Mouse (Mus musculus): ENCODE measurements around the gene Mst1r. TPM values are rescaled to one million over a fixed set of nuclear protein-coding genes. Genes with fewer than 3 reads are reported as not detected.
A peak's percentile ranks its signal among the peaks of the same experiment; 100 is the strongest.

Mst1r gene
- polyA plus RNA-seq, 1 experiment from 2014 or later: 1.5 TPM

- Histone ChIP-seq H3K9me3 (ENCODE audit: control insufficient read depth, low read length) (no peaks in the 10 kb centered on the region), H3K27me3 (ENCODE audit: control insufficient read depth, insufficient read depth, low read length) (no peaks in the 10 kb centered on the region), H3K9ac (ENCODE audit: low read length) (no peak overlapping the region), H3K4me1 (ENCODE audit: control insufficient read depth in 2 of 2, insufficient read depth in 2 of 2, low read length in 2 of 2) (peaks cover 25 to 46% of the 10 kb centered on the region in 2 experiments), H3K27ac (replicated peaks in 1 of 2; ENCODE audit: control insufficient read depth in 1 of 2, insufficient read depth in 1 of 2, low read depth in 2 of 2, low read length in 2 of 2) (peak overlapping the region in 1 of 2 experiments; percentile 19; a peak in 1 of 4 replicates), H3K4me2 (ENCODE audit: low read length) (peak overlapping the region; percentile 29; the same call in 1 of the 2 replicates), H3K36me3 (ENCODE audit: control insufficient read depth, insufficient read depth, low read length) (no peaks in the 10 kb centered on the region), H3K4me3 (ENCODE audit: control insufficient read depth in 1 of 2, insufficient read depth in 1 of 2, low read depth in 1 of 2, low read length in 2 of 2) (no peak overlapping the region)
- 18% methylated on average over 9 of the region's 9 CpGs for WGBS
- ATAC-seq (ENCODE audit: insufficient number of reproducible peaks, insufficient read depth, low FRiP score, low read depth): no peak
Measured at GRCm38 (mm10) chr9:107926920-107927420, 20.3 kb downstream of the Mst1r start.

- Histone ChIP-seq H3K27ac (replicated peaks in 1 of 2; ENCODE audit: control insufficient read depth in 1 of 2, insufficient read depth in 1 of 2, low read depth in 2 of 2, low read length in 2 of 2) (no peak overlapping the region), H3K4me1 (ENCODE audit: control insufficient read depth in 2 of 2, insufficient read depth in 2 of 2, low read length in 2 of 2) (peaks cover 25 to 46% of the 10 kb centered on the region in 2 experiments)
Measured at GRCm38 (mm10) chr9:107927749-107928148, 21.1 kb downstream of the Mst1r start.

GRCm38 (mm10) chr9:107928169-107928568 lies 21.5 kb downstream of the Mst1r start, which contains the start of gene Actl11:
Gene Actl11, plus strand, starts transcription at chr9:107928469.
- ATAC-seq (ENCODE audit: insufficient number of reproducible peaks, insufficient read depth, low FRiP score, low read depth): no peak
- 73% methylated on average over 3 of the region's 3 CpGs for WGBS
- no peaks in the 10 kb centered on the region for H3K36me3 ChIP-seq (ENCODE audit: control insufficient read depth, insufficient read depth, low read length)
- H3K4me2 ChIP-seq (ENCODE audit: low read length): peak within 1 kb of the TSS; percentile 29; the same call in 1 of the 2 replicates
- H3K4me1 ChIP-seq (ENCODE audit: control insufficient read depth in 2 of 2, insufficient read depth in 2 of 2, low read length in 2 of 2): peaks cover 25 to 46% of the 10 kb centered on the region in 2 experiments
- H3K27me3 ChIP-seq (ENCODE audit: control insufficient read depth, insufficient read depth, low read length): no peaks in the 10 kb centered on the region
- no peak within 1 kb of the TSS for H3K27ac ChIP-seq (replicated peaks in 1 of 2; ENCODE audit: control insufficient read depth in 1 of 2, insufficient read depth in 1 of 2, low read depth in 2 of 2, low read length in 2 of 2)
- no peaks in the 10 kb centered on the region for H3K9me3 ChIP-seq (ENCODE audit: control insufficient read depth, low read length)
- H3K9ac ChIP-seq (ENCODE audit: low read length): no peak within 1 kb of the TSS
- no peak within 1 kb of the TSS for H3K4me3 ChIP-seq (ENCODE audit: control insufficient read depth in 1 of 2, insufficient read depth in 1 of 2, low read depth in 1 of 2, low read length in 2 of 2)

More at GRCm38 (mm10) chr9:107927749-107928148, 21.1 kb downstream of the Mst1r start:
- Histone ChIP-seq H3K9ac (ENCODE audit: low read length) (no peak overlapping the region), H3K9me3 (ENCODE audit: control insufficient read depth, low read length) (no peaks in the 10 kb centered on the region), H3K4me3 (ENCODE audit: control insufficient read depth in 1 of 2, insufficient read depth in 1 of 2, low read depth in 1 of 2, low read length in 2 of 2) (no peak overlapping the region), H3K4me2 (ENCODE audit: low read length) (no peak overlapping the region), H3K27me3 (ENCODE audit: control insufficient read depth, insufficient read depth, low read length) (no peaks in the 10 kb centered on the region), H3K36me3 (ENCODE audit: control insufficient read depth, insufficient read depth, low read length) (no peaks in the 10 kb centered on the region)
- 60% methylated on average over 5 of the region's 5 CpGs for WGBS
- ATAC-seq (ENCODE audit: insufficient number of reproducible peaks, insufficient read depth, low FRiP score, low read depth): no peak

- Histone ChIP-seq H3K36me3 (ENCODE audit: control insufficient read depth, insufficient read depth, low read length) (no peaks in the 10 kb centered on the region), H3K4me2 (ENCODE audit: low read length) (no peak overlapping the region), H3K27me3 (ENCODE audit: control insufficient read depth, insufficient read depth, low read length) (peaks cover 34% of the 10 kb centered on the region), H3K4me1 (ENCODE audit: control insufficient read depth in 2 of 2, insufficient read depth in 2 of 2, low read length in 2 of 2) (peaks cover 12 to 31% of the 10 kb centered on the region in 2 experiments; a peak in 3 of 4 replicates), H3K27ac (replicated peaks in 1 of 2; ENCODE audit: control insufficient read depth in 1 of 2, insufficient read depth in 1 of 2, low read depth in 2 of 2, low read length in 2 of 2) (no peak overlapping the region), H3K4me3 (ENCODE audit: control insufficient read depth in 1 of 2, insufficient read depth in 1 of 2, low read depth in 1 of 2, low read length in 2 of 2) (no peak overlapping the region), H3K9me3 (ENCODE audit: control insufficient read depth, low read length) (no peaks in the 10 kb centered on the region), H3K9ac (ENCODE audit: low read length) (no peak overlapping the region)
- ATAC-seq (ENCODE audit: insufficient number of reproducible peaks, insufficient read depth, low FRiP score, low read depth): no peak
- WGBS: 73% methylated on average over 4 of the region's 4 CpGs
Measured at GRCm38 (mm10) chr9:107932221-107932620, 25.5 kb downstream of the Mst1r start.

- peaks cover 47% of the 10 kb centered on the region for H3K27me3 ChIP-seq (ENCODE audit: control insufficient read depth, insufficient read depth, low read length)
- H3K9ac ChIP-seq (ENCODE audit: low read length): no peak overlapping the region
- H3K4me3 ChIP-seq (ENCODE audit: control insufficient read depth in 1 of 2, insufficient read depth in 1 of 2, low read depth in 1 of 2, low read length in 2 of 2): no peak overlapping the region
- no peak for ATAC-seq (ENCODE audit: insufficient number of reproducible peaks, insufficient read depth, low FRiP score, low read depth)
- H3K9me3 ChIP-seq (ENCODE audit: control insufficient read depth, low read length): no peaks in the 10 kb centered on the region
- 81% methylated on average over 11 of the region's 11 CpGs for WGBS
- H3K4me2 ChIP-seq (ENCODE audit: low read length): no peak overlapping the region
- no peak overlapping the region for H3K27ac ChIP-seq (replicated peaks in 1 of 2; ENCODE audit: control insufficient read depth in 1 of 2, insufficient read depth in 1 of 2, low read depth in 2 of 2, low read length in 2 of 2)
- H3K36me3 ChIP-seq (ENCODE audit: control insufficient read depth, insufficient read depth, low read length): no peaks in the 10 kb centered on the region
- H3K4me1 ChIP-seq (ENCODE audit: control insufficient read depth in 2 of 2, insufficient read depth in 2 of 2, low read length in 2 of 2): peaks cover 0 to 13% of the 10 kb centered on the region in 2 experiments; a peak in 2 of 4 replicates
Measured at GRCm38 (mm10) chr9:107934146-107934545, 27.5 kb downstream of the Mst1r start.

GRCm38 (mm10) chr9:107935374-107935773 lies 28.7 kb downstream of the Mst1r start, which contains the start of gene Camkv:
Gene Camkv, plus strand, starts transcription at chr9:107935674.
- no peak for ATAC-seq (ENCODE audit: insufficient number of reproducible peaks, insufficient read depth, low FRiP score, low read depth)

GRCm38 (mm10) chr9:107935790-107936214 lies 29.1 kb downstream of the Mst1r start:
- Histone ChIP-seq H3K27me3 (ENCODE audit: control insufficient read depth, insufficient read depth, low read length) (peaks cover 47% of the 10 kb centered on the region), H3K27ac (replicated peaks in 1 of 2; ENCODE audit: control insufficient read depth in 1 of 2, insufficient read depth in 1 of 2, low read depth in 2 of 2, low read length in 2 of 2) (no peak overlapping the region)

More at GRCm38 (mm10) chr9:107935374-107935773, 28.7 kb downstream of the Mst1r start, which contains the start of gene Camkv:
- 17% methylated on average over 3 of the region's 3 CpGs for WGBS
- peak within 1 kb of the TSS; percentile 42 to 49 for H3K4me3 ChIP-seq (ENCODE audit: control insufficient read depth in 1 of 2, insufficient read depth in 1 of 2, low read depth in 1 of 2, low read length in 2 of 2)
- no peak within 1 kb of the TSS for H3K27ac ChIP-seq (replicated peaks in 1 of 2; ENCODE audit: control insufficient read depth in 1 of 2, insufficient read depth in 1 of 2, low read depth in 2 of 2, low read length in 2 of 2)
- H3K36me3 ChIP-seq (ENCODE audit: control insufficient read depth, insufficient read depth, low read length): no peaks in the 10 kb centered on the region
- peak within 1 kb of the TSS; percentile 68 for H3K9ac ChIP-seq (ENCODE audit: low read length)
- H3K4me2 ChIP-seq (ENCODE audit: low read length): peak within 1 kb of the TSS; percentile 90
- no peaks in the 10 kb centered on the region for H3K9me3 ChIP-seq (ENCODE audit: control insufficient read depth, low read length)
- H3K27me3 ChIP-seq (ENCODE audit: control insufficient read depth, insufficient read depth, low read length): peaks cover 47% of the 10 kb centered on the region
- peaks cover 0 to 13% of the 10 kb centered on the region in 2 experiments; a peak in 2 of 4 replicates for H3K4me1 ChIP-seq (ENCODE audit: control insufficient read depth in 2 of 2, insufficient read depth in 2 of 2, low read length in 2 of 2)

More at GRCm38 (mm10) chr9:107935790-107936214, 29.1 kb downstream of the Mst1r start:
- 1% methylated on average over 41 of the region's 41 CpGs for WGBS
- Histone ChIP-seq H3K9me3 (ENCODE audit: control insufficient read depth, low read length) (no peaks in the 10 kb centered on the region), H3K4me3 (ENCODE audit: control insufficient read depth in 1 of 2, insufficient read depth in 1 of 2, low read depth in 1 of 2, low read length in 2 of 2) (peak overlapping the region; percentile 42 to 49), H3K4me2 (ENCODE audit: low read length) (peak overlapping the region; percentile 90), H3K36me3 (ENCODE audit: control insufficient read depth, insufficient read depth, low read length) (no peaks in the 10 kb centered on the region), H3K9ac (ENCODE audit: low read length) (peak overlapping the region; percentile 68), H3K4me1 (ENCODE audit: control insufficient read depth in 2 of 2, insufficient read depth in 2 of 2, low read length in 2 of 2) (peaks cover 0 to 13% of the 10 kb centered on the region in 2 experiments; a peak in 2 of 4 replicates)
- no peak for ATAC-seq (ENCODE audit: insufficient number of reproducible peaks, insufficient read depth, low FRiP score, low read depth)
